Mouse (Mus musculus) cortical plate, adult 2 months (tissue): ENCODE results near the gene Arhgef7.

Source experiments
- CTCF ChIP-seq: fragments of 200-500 bp; IDR thresholded peaks from 2 replicates; pipeline ENCODE4 v1.5.1; 2011; ENCODE audit warnings: mild to moderate bottlenecking, control low read depth, low read length; ENCODE audit not compliant: insufficient read depth; ENCODE audit errors: extremely low read depth
- POLR2A ChIP-seq: fragments of 200-500 bp; IDR thresholded peaks from 2 replicates; pipeline ENCODE4 v1.6.1; 2011; ENCODE audit warnings: mild to moderate bottlenecking, low read length, control low read depth; ENCODE audit not compliant: insufficient read depth; ENCODE audit errors: extremely low read depth

GRCm38 (mm10) chr8:11753155-11753941 lies 25.8 kb downstream of the Arhgef7 start:
- TF ChIP-seq POLR2A: no peak
- no peak for TF ChIP-seq CTCF
